Mouse (Mus musculus): ENCODE measurements around the gene Tmem185b.

The Tmem185b gene

GRCm38 (mm10) chr1:119502729-119503128 lies 23.2 kb upstream of the Tmem185b start:
- DNase-seq (ENCODE audit: extremely low spot score, low read depth, low spot score), result no peak

- no peak for DNase-seq (ENCODE audit: extremely low spot score, low read depth, low spot score)
Measured at GRCm38 (mm10) chr1:119503181-119503580, 22.8 kb upstream of the Tmem185b start.

DNA sequence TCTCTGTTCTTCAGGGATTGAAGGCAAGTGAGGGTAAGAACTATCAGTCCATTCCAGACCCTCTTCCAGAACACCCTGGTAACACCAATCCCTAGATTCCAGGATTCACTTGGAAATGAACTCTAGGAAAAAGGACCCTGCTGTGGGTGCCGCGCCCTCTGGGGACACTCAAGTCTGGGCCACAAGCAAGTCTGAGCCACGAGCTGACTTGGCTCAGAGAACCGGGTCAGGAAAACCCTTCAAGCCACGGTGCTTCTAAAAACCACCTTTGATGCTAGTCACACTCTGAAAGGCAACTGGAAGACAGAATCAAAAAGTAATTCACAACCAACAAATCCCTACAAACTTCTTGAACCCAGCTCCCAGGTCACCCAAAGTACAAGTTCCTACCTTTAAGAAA lies 22.2 kb upstream of the Tmem185b start:
- no peak for DNase-seq (ENCODE audit: extremely low spot score, low read depth, low spot score)

DNA sequence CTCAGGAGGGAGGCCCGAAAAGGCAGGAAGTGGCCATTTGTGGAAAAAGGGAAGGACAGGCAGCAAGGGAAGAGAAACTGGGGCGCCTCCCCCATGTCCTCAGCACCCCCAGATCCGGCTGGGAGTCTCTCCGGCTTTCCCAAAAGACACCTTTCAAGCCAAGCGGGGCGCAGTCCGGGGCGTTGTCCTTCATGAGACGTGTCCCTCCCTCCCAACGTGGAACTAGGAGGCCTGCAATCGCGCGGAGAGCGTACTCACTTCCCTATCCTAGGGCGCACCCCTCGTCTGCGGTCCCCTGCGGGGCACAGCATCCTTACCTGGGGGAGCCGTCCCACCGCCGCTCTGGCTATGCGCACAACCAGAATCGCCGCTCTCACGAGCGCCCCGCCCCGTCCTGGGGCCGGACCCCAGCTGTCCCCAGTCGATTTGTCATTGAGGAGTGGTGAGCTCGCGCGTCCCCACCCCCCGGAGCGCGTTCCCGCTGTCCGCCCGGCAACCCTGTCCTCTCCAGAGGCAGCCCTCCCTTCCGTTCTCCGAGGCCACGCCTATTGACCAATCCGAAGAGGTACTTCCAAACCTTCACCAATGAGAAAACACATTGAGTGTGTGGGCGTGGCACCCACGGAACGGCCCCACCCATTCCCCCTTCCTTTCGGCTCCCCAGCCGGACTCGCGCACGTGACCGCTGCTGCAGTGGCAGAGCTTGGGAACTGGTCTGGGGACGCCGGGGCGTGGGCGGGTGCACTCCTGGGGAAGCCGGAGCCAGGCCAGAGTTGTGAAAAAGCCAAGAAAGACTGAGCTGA lies 21.5 kb upstream of the Tmem185b start, which contains the start of gene Ralb:
TSS of gene Ralb (minus strand) at position 535 of the 803 bp plus-strand sequence.
- DNase-seq (ENCODE audit: extremely low spot score, low read depth, low spot score), result peak; percentile 79

DNA sequence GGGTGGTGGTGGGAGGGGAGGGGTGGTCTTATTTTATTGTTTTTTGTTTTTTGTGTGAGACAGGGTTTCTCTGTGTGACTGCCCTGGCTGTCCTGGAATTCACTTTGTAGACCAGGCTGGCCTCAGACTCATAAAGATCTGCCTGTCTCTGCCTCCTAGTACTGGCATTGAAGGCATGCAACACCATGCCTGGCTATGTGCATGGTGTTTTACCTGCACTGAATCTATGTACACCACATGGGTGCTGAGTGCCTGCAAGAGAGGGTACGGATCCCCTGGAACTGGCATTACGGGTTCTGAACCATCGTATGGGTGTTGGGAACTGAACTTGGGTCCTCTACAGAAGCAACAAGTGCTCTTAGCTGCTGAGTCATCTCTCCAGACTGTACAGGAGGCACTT lies 20.0 kb upstream of the Tmem185b start:
- DNase-seq (ENCODE audit: extremely low spot score, low read depth, low spot score), result no peak

DNA sequence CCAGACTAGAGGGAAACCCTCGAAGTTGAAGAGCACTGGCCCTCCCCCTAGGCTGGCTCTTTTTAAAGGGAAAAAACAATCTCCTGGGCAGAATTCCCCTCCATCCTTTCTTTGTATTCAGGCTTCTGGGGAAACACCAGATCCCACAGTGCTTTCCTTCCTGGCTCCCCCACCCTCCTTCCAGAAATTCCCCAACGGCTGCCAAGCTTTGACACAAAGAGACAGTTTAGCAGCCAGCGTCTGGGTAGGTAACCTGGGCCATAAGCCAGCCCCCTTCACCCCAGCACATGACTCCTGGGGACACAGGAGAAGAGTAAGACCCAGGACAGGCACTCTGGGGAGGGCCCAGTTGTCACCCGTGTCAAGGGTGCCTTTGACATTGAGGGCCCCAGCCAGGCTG lies 17.4 kb upstream of the Tmem185b start:
- DNase-seq (ENCODE audit: extremely low spot score, low read depth, low spot score), result no peak

- no peak for DNase-seq (ENCODE audit: extremely low spot score, low read depth, low spot score)
Measured at GRCm38 (mm10) chr1:119509474-119509873, 16.5 kb upstream of the Tmem185b start.

DNA sequence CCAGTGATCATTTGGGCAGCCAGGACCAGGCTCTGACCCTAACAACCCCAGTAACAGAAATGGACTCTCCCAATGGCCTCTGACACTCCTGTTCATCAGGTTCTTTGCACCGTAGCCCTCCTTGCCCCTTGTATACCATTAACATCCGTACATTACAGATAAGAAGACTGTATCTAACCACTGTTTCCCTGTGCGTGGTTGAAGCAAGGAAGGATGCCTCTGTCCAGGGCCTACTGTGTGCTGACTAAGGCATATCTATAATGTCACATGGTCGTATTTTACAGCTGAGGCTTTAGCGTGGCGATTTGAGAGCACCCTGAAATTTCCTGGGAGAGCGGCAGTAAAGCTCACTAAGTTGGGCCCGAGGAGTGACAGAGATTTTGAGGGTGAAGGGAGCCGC lies 15.6 kb upstream of the Tmem185b start:
- DNase-seq (ENCODE audit: extremely low spot score, low read depth, low spot score), result no peak

- DNase-seq (ENCODE audit: extremely low spot score, low read depth, low spot score), result no peak
Measured at GRCm38 (mm10) chr1:119510857-119511256, 15.1 kb upstream of the Tmem185b start.

DNA sequence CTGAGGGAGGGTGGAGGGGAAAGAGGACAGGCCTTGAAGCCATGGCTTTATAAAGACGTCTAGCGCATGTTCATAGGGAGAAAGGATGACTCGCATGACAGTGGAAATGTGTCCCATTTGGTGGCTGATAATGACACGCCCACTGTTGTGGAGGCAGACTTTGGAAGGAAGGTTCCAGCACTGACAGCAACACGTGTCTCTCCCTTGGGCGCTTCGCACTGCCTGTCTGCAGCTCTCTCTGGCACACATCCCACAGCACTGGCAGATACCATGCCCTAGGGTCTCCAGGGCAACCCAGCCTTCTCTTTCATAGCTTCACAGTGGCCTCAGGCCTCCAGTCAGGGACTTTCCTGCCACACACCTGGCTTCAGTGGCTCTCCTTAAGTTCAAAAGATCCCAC lies 7.9 kb upstream of the Tmem185b start:
- DNase-seq (ENCODE audit: extremely low spot score, low read depth, low spot score), result no peak

GRCm38 (mm10) chr1:119518786-119519185 lies 7.2 kb upstream of the Tmem185b start:
- no peak for DNase-seq (ENCODE audit: extremely low spot score, low read depth, low spot score)

- DNase-seq (ENCODE audit: extremely low spot score, low read depth, low spot score), result no peak
Measured at GRCm38 (mm10) chr1:119519286-119519685, 6.7 kb upstream of the Tmem185b start.

- no peak for DNase-seq (ENCODE audit: extremely low spot score, low read depth, low spot score)
Measured at GRCm38 (mm10) chr1:119521029-119521428, 4.9 kb upstream of the Tmem185b start.

DNA sequence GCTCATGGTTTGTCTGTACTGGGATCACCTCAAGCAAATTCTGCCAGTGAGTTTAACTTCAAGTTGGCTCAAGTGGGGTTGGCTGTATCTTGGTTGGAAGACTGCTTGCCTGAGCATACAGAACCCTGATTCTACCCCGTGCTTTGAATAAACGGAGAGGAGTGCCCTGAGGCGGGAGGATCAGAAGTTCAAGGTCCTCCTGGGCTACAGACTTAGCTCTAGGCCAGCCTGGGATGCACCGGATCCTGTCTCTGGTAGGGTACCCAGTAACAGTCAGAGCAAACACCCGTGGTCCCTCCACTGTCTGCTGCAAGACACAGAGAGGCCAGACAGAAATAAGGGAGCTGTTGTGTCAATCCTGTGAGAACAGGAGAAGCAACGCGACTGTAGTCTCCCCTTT lies 4.3 kb upstream of the Tmem185b start:
- DNase-seq (ENCODE audit: extremely low spot score, low read depth, low spot score), result no peak

- DNase-seq (ENCODE audit: extremely low spot score, low read depth, low spot score), result no peak
Measured at GRCm38 (mm10) chr1:119522726-119523125, 3.2 kb upstream of the Tmem185b start.

- DNase-seq (ENCODE audit: extremely low spot score, low read depth, low spot score), result no peak
Measured at GRCm38 (mm10) chr1:119523369-119523768, 2.6 kb upstream of the Tmem185b start.

DNA sequence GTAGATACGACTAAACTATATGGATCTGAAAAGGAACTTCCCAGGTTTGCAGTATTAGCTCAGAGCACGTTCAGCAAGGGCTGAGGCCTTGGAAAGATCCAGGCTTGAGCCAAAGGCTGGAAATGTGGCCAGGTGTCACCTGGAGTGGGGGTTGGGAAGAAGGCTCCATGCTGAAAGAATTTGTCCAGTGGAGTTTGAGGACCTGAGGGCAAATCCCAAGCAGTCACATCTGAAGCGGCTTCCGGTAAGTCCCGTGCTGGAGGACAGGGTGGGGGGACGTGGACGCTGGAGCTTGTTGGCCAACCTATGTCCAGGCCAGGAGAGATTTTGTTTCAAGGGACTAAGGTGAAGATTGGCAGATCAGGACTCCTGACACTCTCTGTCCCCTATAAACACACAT lies 2.1 kb upstream of the Tmem185b start:
- DNase-seq (ENCODE audit: extremely low spot score, low read depth, low spot score), result no peak

DNA sequence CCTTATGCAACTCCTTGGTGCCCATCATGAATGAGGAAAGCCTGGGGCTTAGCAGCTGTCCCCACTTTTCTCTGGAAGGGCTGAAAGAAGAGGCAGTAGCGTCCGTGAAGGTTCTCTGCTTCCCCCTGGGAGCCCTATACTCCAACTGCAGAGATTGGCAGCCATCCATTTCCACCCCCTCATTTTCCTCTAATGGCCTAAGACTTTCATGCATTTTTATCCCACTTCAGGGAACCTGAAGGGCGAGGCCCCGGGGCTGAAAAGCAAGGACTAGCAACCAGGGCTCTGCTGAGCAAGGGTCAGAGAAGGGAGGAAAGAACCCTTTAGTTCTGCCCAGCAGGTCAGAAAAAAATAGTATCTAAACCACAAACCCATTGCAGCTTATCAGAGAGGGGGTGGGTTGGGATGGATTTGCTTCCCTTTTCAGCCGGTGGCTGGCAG lies 936 bp upstream of the Tmem185b start:
- no peak for DNase-seq (ENCODE audit: extremely low spot score, low read depth, low spot score)

DNA sequence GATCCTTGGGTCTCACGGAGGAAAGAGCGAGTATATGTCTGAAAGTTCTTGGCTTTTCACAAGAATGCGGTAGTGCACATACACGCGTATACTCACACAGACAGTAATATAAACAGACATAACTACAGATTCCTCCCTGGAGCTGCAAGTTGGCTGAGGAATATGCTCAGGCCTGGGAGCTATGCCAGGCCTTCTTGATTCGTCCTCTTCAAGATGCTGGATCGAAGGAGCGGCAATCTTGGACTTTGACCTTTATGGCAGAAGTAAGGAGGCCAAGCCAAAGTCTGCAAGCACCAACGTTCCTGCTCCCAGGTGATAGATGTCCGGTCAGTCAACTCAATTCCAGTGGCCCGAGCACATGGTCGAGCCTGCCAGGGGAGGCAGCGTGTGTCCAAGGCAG lies 5.0 kb downstream of the Tmem185b start:
- no peak for DNase-seq (ENCODE audit: extremely low spot score, low read depth, low spot score)

DNA sequence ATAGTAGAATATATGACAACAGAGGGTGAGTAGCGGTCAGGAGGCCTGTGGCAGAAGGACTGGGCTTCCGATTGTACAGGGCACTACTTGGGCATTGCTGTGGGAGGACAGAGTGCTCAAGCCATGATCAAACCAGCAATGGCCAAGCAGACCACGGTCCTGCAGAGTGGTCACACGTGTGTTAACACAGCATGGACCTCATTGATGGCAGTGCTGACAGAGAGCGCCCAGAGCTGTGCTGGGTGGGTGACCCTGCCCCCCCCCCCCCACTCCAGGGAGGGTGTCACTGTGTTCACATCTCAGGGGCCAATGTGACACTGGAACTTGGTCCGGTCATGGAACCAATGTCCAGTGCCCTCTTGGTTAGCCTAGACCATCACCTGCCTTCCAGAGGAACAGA lies 6.2 kb downstream of the Tmem185b start:
- no peak for DNase-seq (ENCODE audit: extremely low spot score, low read depth, low spot score)

DNA sequence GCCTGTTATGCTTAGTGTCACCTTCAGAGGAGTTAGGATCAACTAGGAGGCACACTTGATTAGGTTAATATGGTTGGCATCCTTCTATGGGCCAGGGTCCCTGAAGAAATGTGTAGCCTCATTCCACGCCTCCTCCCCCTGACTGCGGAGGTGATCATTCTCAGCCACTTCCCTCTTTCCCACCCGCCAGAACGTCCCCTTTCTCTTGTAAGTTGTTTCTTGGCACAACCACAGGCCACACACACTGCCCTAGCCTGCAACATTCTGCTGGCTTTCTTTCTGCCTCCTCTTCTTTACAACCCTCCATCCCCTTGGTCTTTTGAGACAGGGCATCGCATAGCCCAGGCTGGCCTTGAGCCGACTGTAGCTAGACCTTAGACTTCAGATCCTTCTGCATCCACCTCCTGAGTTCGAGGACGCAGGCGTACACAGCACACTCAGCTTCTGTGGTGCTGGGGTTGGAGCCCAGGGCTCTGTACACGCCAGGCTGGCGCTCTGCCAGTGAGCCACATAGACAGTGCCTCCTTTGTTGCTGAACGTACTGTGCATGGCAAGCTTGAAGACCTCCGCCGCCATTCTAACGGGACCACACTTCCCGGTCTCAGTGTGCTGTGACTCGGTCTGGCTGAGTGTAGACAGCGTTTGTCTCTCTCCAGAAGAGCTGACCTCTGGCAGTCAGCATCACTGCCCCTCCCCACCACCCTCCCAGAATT lies 7.3 kb downstream of the Tmem185b start:
- no peak for DNase-seq (ENCODE audit: extremely low spot score, low read depth, low spot score)

DNA sequence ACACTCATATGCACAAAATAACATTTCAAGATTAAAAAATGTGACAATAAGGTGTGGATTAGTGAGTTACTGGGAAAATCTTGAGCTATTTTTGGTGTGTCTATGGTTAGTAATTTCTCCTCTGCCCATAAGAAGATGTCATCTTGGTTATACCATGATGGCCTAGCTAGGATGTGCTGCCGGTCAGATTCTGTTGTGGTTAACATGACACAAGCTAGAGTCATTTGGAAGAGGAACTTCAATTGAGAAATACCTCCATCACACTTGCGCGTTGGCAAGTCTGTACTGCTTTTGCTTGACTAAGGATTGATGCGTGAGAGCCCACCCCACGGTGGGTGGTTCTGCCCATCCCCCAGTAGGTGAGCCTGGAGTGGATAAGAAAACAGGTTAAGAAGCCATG lies 8.4 kb downstream of the Tmem185b start:
- no peak for DNase-seq (ENCODE audit: extremely low spot score, low read depth, low spot score)
